Mouse (Mus musculus) frontal cortex, postnatal 36 days (tissue): ENCODE measurements around the gene Tfap2d.

Source experiments
- DNase-seq, 2 experiments: peaks; one replicate each; pipeline ENCODE4 v3.0.0; 2022; ENCODE audit warnings: low spot score in 2 of 2

The Tfap2d gene

DNA sequence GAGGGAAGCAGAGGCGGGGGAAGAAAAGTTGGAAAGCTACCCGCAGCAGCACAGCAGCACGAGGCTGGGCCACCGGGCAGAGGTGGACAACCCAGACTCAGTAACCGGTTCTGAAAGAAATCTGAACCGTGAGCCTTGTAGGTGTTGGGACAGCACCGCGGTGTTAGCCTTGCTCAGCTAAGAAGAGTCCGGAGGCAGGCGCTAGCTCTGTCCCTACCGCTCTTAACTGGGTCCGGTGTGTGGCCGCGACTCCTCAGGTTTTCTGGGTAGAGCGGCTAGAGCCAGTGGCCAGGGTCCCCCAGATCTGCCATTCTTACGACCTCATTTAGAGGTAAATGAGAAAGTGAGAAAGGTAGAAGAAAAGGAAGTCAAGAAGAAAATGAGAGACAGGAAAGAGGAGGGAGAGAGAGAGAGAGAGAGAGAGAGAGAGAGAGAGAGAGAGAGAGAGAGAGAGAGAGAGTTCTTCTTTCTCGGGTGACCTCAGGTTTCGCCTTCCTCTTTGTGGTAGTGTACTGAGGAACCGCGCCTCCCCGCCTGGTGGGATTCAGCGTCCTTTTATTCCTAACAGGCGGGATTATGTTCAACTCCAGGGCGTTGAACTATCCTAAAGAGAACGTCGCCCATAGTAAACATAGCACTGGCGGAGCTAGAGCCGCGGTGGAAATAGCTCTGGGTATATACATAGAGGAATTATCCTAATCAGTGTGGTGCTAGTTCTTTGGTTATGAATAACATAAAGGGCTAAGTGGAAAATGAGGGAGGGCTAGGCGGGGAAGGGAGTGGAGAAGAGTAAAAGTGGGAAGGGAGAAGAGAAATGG lies 107.6 kb downstream of the Tfap2d start:
- DNase-seq, result no peak

- DNase-seq, result no peak
Observed at GRCm38 (mm10) chr1:19211033-19211405, 108.2 kb downstream of the Tfap2d start.

- DNase-seq, result no peak
Observed at GRCm38 (mm10) chr1:19211546-19212154, 108.8 kb downstream of the Tfap2d start.

GRCm38 (mm10) chr1:19212691-19213090 lies 109.9 kb downstream of the Tfap2d start:
- no peak for DNase-seq

DNA sequence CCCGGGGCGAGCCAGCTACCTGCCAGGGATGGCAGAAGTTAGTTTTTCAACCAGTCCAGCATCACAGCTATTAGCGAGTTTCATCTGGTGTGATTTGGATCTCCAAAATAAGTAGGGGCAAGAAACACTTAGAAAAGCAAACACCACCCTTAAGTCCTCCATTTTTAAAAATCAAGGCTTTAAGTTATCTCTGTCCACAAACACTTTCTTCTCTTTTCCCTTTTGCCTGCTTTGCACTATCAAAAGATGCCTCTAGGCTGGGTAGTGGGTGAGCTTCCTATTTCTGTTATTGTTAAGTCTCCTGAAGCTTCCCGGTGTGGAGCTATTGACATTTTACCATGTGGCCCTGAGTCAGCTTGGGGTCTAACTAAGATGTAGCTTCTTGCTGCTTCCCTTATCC lies 110.3 kb downstream of the Tfap2d start:
- DNase-seq, result no peak

- no peak for DNase-seq
Observed at GRCm38 (mm10) chr1:19213851-19214395, 111.1 kb downstream of the Tfap2d start.
